Mouse (Mus musculus) erythroblast, embryonic 14.5 days (primary cell): Measurements from ENCODE around the gene Strbp. TPM values are rescaled to one million over a fixed set of nuclear protein-coding genes. Genes with fewer than 3 reads are reported as not detected.
"Not testable (repeated sequence)": the region's sequence is repeated elsewhere in the genome, so short reads cannot be mapped to it uniquely, and the experiment has no call there.

ENCODE experiments used
- H3K27me3 ChIP-seq: 2 replicates; pipeline ENCODE4 v1.6.1; 2012; ENCODE audit warnings: inconsistent platforms; ENCODE audit not compliant: control insufficient read depth
- H3K36me3 ChIP-seq: 2 replicates; pipeline ENCODE4 v1.6.1; 2012; ENCODE audit warnings: mild to moderate bottlenecking, inconsistent platforms; ENCODE audit not compliant: control insufficient read depth
- H3K4me1 ChIP-seq: 2 replicates; pipeline ENCODE4 v1.6.1; 2012; ENCODE audit warnings: inconsistent platforms; ENCODE audit not compliant: control insufficient read depth
- H3K4me3 ChIP-seq: replicated peaks from 2 replicates; pipeline ENCODE3; 2012; ENCODE audit warnings: moderate library complexity, mild to moderate bottlenecking, inconsistent platforms
- H3K9me3 ChIP-seq: 2 replicates; pipeline ENCODE4 v1.6.1; 2012; ENCODE audit warnings: low read length, inconsistent platforms, mixed read lengths; ENCODE audit not compliant: control insufficient read depth
- GATA1 ChIP-seq: IDR thresholded peaks from 2 replicates; pipeline ENCODE4 v1.6.1; 2012; ENCODE audit warnings: low read length, inconsistent platforms, mixed read lengths
- TAL1 ChIP-seq: IDR thresholded peaks from 3 replicates; pipeline ENCODE4 v1.6.1; 2012; ENCODE audit warnings: low read length, inconsistent platforms, mixed read lengths
- polyA plus RNA-seq: library from polyadenylated mRNA; stranded (reverse); fragments of >175 nt; gene quantifications from 2 replicates; pipeline ENCODE4 v1.2.3, GENCODE M21; 2012

Strbp gene
- polyA plus RNA-seq, 1 experiment, result 0.72 TPM

- H3K36me3 ChIP-seq, result peaks cover 21% of the 10 kb centered on the region
- H3K4me3 ChIP-seq, result no peak within 1 kb of the TSS
- no peaks in the 10 kb centered on the region for H3K9me3 ChIP-seq
- H3K4me1 ChIP-seq, result peaks cover 6% of the 10 kb centered on the region
- TF ChIP-seq TAL1 (no peak), GATA1 (no peak)
- H3K27me3 ChIP-seq, result no peaks in the 10 kb centered on the region
Measured at GRCm38 (mm10) chr2:37516030-37516710, 187.5 kb downstream of the Strbp start, which contains the start of gene Gpr21. Gene Gpr21, plus strand, starts transcription at chr2:37516332.

- H3K4me3 ChIP-seq, result no peak overlapping the region
- H3K27me3 ChIP-seq, result no peaks in the 10 kb centered on the region
- TF ChIP-seq TAL1 (no peak), GATA1 (no peak)
- peaks cover 12% of the 10 kb centered on the region for H3K36me3 ChIP-seq
- H3K9me3 ChIP-seq, result no peaks in the 10 kb centered on the region
- H3K4me1 ChIP-seq, result peaks cover 6% of the 10 kb centered on the region
Measured at GRCm38 (mm10) chr2:37511134-37511901, 192.3 kb downstream of the Strbp start.

- H3K27me3 ChIP-seq, H3K4me1 ChIP-seq, H3K9me3 ChIP-seq, H3K4me3 ChIP-seq: not testable (repeated sequence)
- H3K36me3 ChIP-seq, result peaks cover 12% of the 10 kb centered on the region
Measured at GRCm38 (mm10) chr2:37505856-37506255, 197.8 kb downstream of the Strbp start.

- H3K4me3 ChIP-seq, result no peak overlapping the region
- peaks cover 16% of the 10 kb centered on the region for H3K36me3 ChIP-seq
- H3K4me1 ChIP-seq, result no peaks in the 10 kb centered on the region
- no peaks in the 10 kb centered on the region for H3K9me3 ChIP-seq
- TF ChIP-seq GATA1 (no peak), TAL1 (no peak)
- no peaks in the 10 kb centered on the region for H3K27me3 ChIP-seq
Measured at GRCm38 (mm10) chr2:37497321-37497720, 206.3 kb downstream of the Strbp start.

- H3K27me3 ChIP-seq, result no peaks in the 10 kb centered on the region
- no peaks in the 10 kb centered on the region for H3K9me3 ChIP-seq
- no peak overlapping the region for H3K4me3 ChIP-seq
- peaks cover 38% of the 10 kb centered on the region for H3K36me3 ChIP-seq
- no peak for TF ChIP-seq GATA1
- H3K4me1 ChIP-seq, result peaks cover 15% of the 10 kb centered on the region
Measured at GRCm38 (mm10) chr2:37488956-37489355, 214.7 kb downstream of the Strbp start.

GRCm38 (mm10) chr2:37486408-37486807 lies 217.3 kb downstream of the Strbp start:
- H3K36me3 ChIP-seq, result peaks cover 34% of the 10 kb centered on the region
- H3K27me3 ChIP-seq, result no peaks in the 10 kb centered on the region
- no peak overlapping the region for H3K4me3 ChIP-seq
- H3K9me3 ChIP-seq, result no peaks in the 10 kb centered on the region
- peaks cover 15% of the 10 kb centered on the region for H3K4me1 ChIP-seq
- TF ChIP-seq TAL1 (no peak), GATA1 (no peak)

- Histone ChIP-seq H3K36me3 (peaks cover 34% of the 10 kb centered on the region), H3K4me1 (peaks cover 18% of the 10 kb centered on the region), H3K4me3 (no peak overlapping the region), H3K27me3 (no peaks in the 10 kb centered on the region), H3K9me3 (no peaks in the 10 kb centered on the region)
- TF ChIP-seq GATA1 (no peak), TAL1 (no peak)
Measured at GRCm38 (mm10) chr2:37485370-37485769, 218.3 kb downstream of the Strbp start.

- Histone ChIP-seq H3K36me3 (peaks cover 28% of the 10 kb centered on the region), H3K9me3 (no peaks in the 10 kb centered on the region), H3K4me1 (peaks cover 26% of the 10 kb centered on the region), H3K4me3 (no peak overlapping the region), H3K27me3 (no peaks in the 10 kb centered on the region)
- TF ChIP-seq TAL1 (no peak), GATA1 (no peak)
Measured at GRCm38 (mm10) chr2:37484165-37484564, 219.5 kb downstream of the Strbp start.

- Histone ChIP-seq H3K36me3 (peaks cover 40% of the 10 kb centered on the region), H3K4me3 (no peak overlapping the region), H3K4me1 (peaks cover 11% of the 10 kb centered on the region), H3K9me3 (no peaks in the 10 kb centered on the region), H3K27me3 (no peaks in the 10 kb centered on the region)
- peak; percentile 13; the same call in 1 of the 3 replicates for TF ChIP-seq TAL1
- TF ChIP-seq GATA1, result no peak
Measured at GRCm38 (mm10) chr2:37480039-37480438, 223.6 kb downstream of the Strbp start.
